Comparison of ENCODE assay signal across 13 mouse cellular contexts in genomic region chr4:82249518-82250354, GRCm38 (mm10).
A peak's percentile ranks its signal among the peaks of the same experiment; 100 is the strongest.
DNase-seq lines count a peak whose midpoint lies in the region; ATAC-seq and TF ChIP-seq lines count a peak whose summit lies in the region.
"Had no signal": no experiment of that assay in that cellular context is flagged by ENCODE, and none has a peak within 500 bp of the region (broad histone marks: within the 10 kb centered on the region; RNA-seq: fewer than 3 reads in every experiment).

No protein-coding gene starts in this region.

- no peak overlapping the region for H3K4me3 ChIP-seq in heart, embryonic 10.5 days
- no peak overlapping the region for H3K4me3 ChIP-seq in layer of hippocampus, adult 2 months
- H3K4me3 ChIP-seq in embryonic facial prominence, embryonic 11.5 days (ENCODE audit: low read depth, low read length) = no peak overlapping the region
- H3K4me3 ChIP-seq in limb, embryonic 15.5 days = no peak overlapping the region
- H3K4me3 ChIP-seq: erythroblast, embryonic 14.5 days had no signal

- peak overlapping the region; percentile 52; the same call in 1 of the 2 replicates for H3K27ac ChIP-seq in heart, embryonic 10.5 days
- peak overlapping the region; percentile 81 for H3K27ac ChIP-seq in layer of hippocampus, adult 2 months
- peak overlapping the region; percentile 82 for H3K27ac ChIP-seq in embryonic facial prominence, embryonic 11.5 days (replicated peaks; ENCODE audit: low read depth, low read length)
- H3K27ac ChIP-seq in limb, embryonic 15.5 days = peak overlapping the region; percentile 89

- H3K9ac ChIP-seq in embryonic facial prominence, embryonic 11.5 days (replicated peaks; ENCODE audit: low read length) = no peak overlapping the region
- H3K9ac ChIP-seq in limb, embryonic 15.5 days = no peak overlapping the region

- no peak for TF ChIP-seq CTCF in layer of hippocampus, adult 2 months (conservative IDR thresholded peaks at IDR 0.05)

- H3K36me3 ChIP-seq in heart, embryonic 10.5 days = no peaks in the 10 kb centered on the region
- no peaks in the 10 kb centered on the region for H3K36me3 ChIP-seq in embryonic facial prominence, embryonic 11.5 days (replicated peaks; ENCODE audit: control insufficient read depth, insufficient read depth, low read depth, low read length)
- no peaks in the 10 kb centered on the region for H3K36me3 ChIP-seq in limb, embryonic 15.5 days

- no peaks in the 10 kb centered on the region for H3K27me3 ChIP-seq in heart, embryonic 10.5 days (ENCODE audit: insufficient read depth, poor library complexity, severe bottlenecking)
- no peaks in the 10 kb centered on the region for H3K27me3 ChIP-seq in embryonic facial prominence, embryonic 11.5 days (ENCODE audit: control insufficient read depth, insufficient read depth, low read length)
- H3K27me3 ChIP-seq in limb, embryonic 15.5 days = no peaks in the 10 kb centered on the region

- ATAC-seq in embryonic facial prominence, embryonic 11.5 days (replicated peaks; ENCODE audit: insufficient number of reproducible peaks, low FRiP score, low TSS enrichment, low read depth) = no peak
- ATAC-seq in limb, embryonic 15.5 days (ENCODE audit: insufficient number of reproducible peaks, low FRiP score, low TSS enrichment, low read depth) = peak; percentile 72; the same call in 1 of the 2 replicates
- no peak for ATAC-seq in granulocyte monocyte progenitor cell, adult 5-6 weeks (replicated peaks; ENCODE audit: poor library complexity, severe bottlenecking)

- peaks cover 27% of the 10 kb centered on the region for H3K4me1 ChIP-seq in heart, embryonic 10.5 days
- H3K4me1 ChIP-seq in embryonic facial prominence, embryonic 11.5 days (ENCODE audit: control insufficient read depth, insufficient read depth, low read length) = peaks cover 2% of the 10 kb centered on the region; the same call in 1 of the 2 replicates
- H3K4me1 ChIP-seq in limb, embryonic 15.5 days = peaks cover 24% of the 10 kb centered on the region

- no peak for DNase-seq in heart, embryonic 10.5 days (ENCODE audit: low spot score)
- DNase-seq in heart, adult 9 months (ENCODE audit: low spot score in 2 of 2) = no peak
- no peak for DNase-seq in layer of hippocampus, adult 2 months (ENCODE audit: low spot score in 2 of 2)
- no peak for DNase-seq in layer of hippocampus, postnatal 36 days
- DNase-seq in embryonic facial prominence, embryonic 11.5 days (ENCODE audit: low spot score) = peak; percentile 48
- DNase-seq in frontal cortex, postnatal 10 days (ENCODE audit: low spot score in 2 of 2) = no peak
- DNase-seq: cerebellum, adult 11 months; gastrocnemius, postnatal 14 days; right cerebral cortex, adult 18-20 months; thymus, adult 2 months had no signal

- 70% methylated on average over 11 of the region's 11 CpGs for WGBS in heart, embryonic 10.5 days
- 39% methylated on average over 11 of the region's 11 CpGs for WGBS in embryonic facial prominence, embryonic 11.5 days
- WGBS in limb, embryonic 15.5 days = 11% methylated on average over 11 of the region's 11 CpGs

- no peaks in the 10 kb centered on the region for H3K9me3 ChIP-seq in heart, embryonic 10.5 days
- no peaks in the 10 kb centered on the region for H3K9me3 ChIP-seq in embryonic facial prominence, embryonic 11.5 days (replicated peaks; ENCODE audit: control insufficient read depth, low read length)
- H3K9me3 ChIP-seq in limb, embryonic 15.5 days = no peaks in the 10 kb centered on the region

- H3K4me2 ChIP-seq in embryonic facial prominence, embryonic 11.5 days (ENCODE audit: low read depth, low read length) = no peak overlapping the region
- H3K4me2 ChIP-seq in limb, embryonic 15.5 days = 0 out of 2 replicates have a peak overlapping the region, but pooled peaks have one; percentile 24
